Mouse (Mus musculus) limb, embryonic 14.5 days (tissue): ENCODE measurements around the gene Cpeb3. TPM values are rescaled to one million over a fixed set of nuclear protein-coding genes. Genes with fewer than 3 reads are reported as not detected.

Source experiments
- ATAC-seq: fragments of 200-750 bp; cut with Nextera tagmentation; 2 replicates; pipeline ENCODE4 v1.8.0; 2017; ENCODE audit warnings: low read depth, moderate number of reproducible peaks, moderate TSS enrichment; ENCODE audit not compliant: low FRiP score
- DNase-seq: peaks from one replicate; pipeline ENCODE4 v3.0.0-alpha.2; 2015; ENCODE audit warnings: low spot score
- H3K27ac ChIP-seq: fragments of 300-500 bp; sonication (generic); replicated peaks from 2 replicates; pipeline ENCODE4 v1.5.1; 2014; ENCODE audit warnings: low read depth, mild to moderate bottlenecking, low read length, moderate library complexity, mixed read lengths
- H3K27me3 ChIP-seq: fragments of 300-500 bp; sonication (generic); 2 replicates; pipeline ENCODE4 v1.6.1; 2014; ENCODE audit warnings: low read length, mixed read lengths; ENCODE audit not compliant: control insufficient read depth, insufficient read depth
- H3K36me3 ChIP-seq: fragments of 300-500 bp; sonication (generic); 2 replicates; pipeline ENCODE4 v1.6.1; 2014; ENCODE audit warnings: mild to moderate bottlenecking, low read length, moderate library complexity, mixed read lengths; ENCODE audit not compliant: control insufficient read depth, insufficient read depth
- H3K4me1 ChIP-seq: fragments of 300-500 bp; sonication (generic); 2 replicates; pipeline ENCODE4 v1.6.1; 2014; ENCODE audit warnings: antibody characterized with exemption, low read length, mixed read lengths; ENCODE audit not compliant: control insufficient read depth, insufficient read depth
- H3K4me2 ChIP-seq: fragments of 300-500 bp; sonication (generic); replicated peaks from 2 replicates; pipeline ENCODE4 v1.6.1; 2014; ENCODE audit warnings: low read depth, mild to moderate bottlenecking, low read length, moderate library complexity; ENCODE audit not compliant: severe bottlenecking
- H3K4me3 ChIP-seq: fragments of 300-500 bp; sonication (generic); replicated peaks from 2 replicates; pipeline ENCODE4 v1.5.1; 2014; ENCODE audit warnings: low read length
- H3K9ac ChIP-seq: fragments of 300-500 bp; sonication (generic); 2 replicates; pipeline ENCODE4 v1.6.1; 2014; ENCODE audit warnings: mild to moderate bottlenecking, low read depth, low read length, moderate library complexity; ENCODE audit not compliant: severe bottlenecking
- H3K9me3 ChIP-seq: fragments of 300-500 bp; sonication (generic); 2 replicates; pipeline ENCODE4 v1.6.1; 2016; ENCODE audit warnings: low read length; ENCODE audit not compliant: control insufficient read depth
- POLR2A ChIP-seq: fragments of 200-500 bp; IDR thresholded peaks from 2 replicates; pipeline ENCODE4 v1.8.0; 2012; ENCODE audit warnings: inconsistent platforms, mild to moderate bottlenecking, moderate library complexity, borderline replicate concordance; ENCODE audit not compliant: insufficient read depth, insufficient read length; ENCODE audit errors: extremely low read depth
- WGBS: fragments of 180-500 bp; shearing (Covaris S2); extraction: QIAGEN DNeasy Blood & Tissue Kit; methylation state at CpG from one replicate; pipeline ENCODE4 v1.1.7; 2014; 5-methylcytosine and 5-hydroxymethylcytosine counted together
- polyA plus RNA-seq, 2 experiments: library from polyadenylated mRNA; depleted of rRNA in 1 of 2; stranded (reverse) in 1 of 2; unstranded in 1 of 2; fragments of >200 nt; fragmentation: Nextera tagmentation in 1 of 2; extraction: Ambion mirVana in 1 of 2; gene quantifications; 2 replicates each; pipeline versions ENCODE4 v1.2.1 to v1.2.3; 2012 to 2014

The Cpeb3 gene
- polyA plus RNA-seq (2012; rRNA removed): 1.4 and 2.2 TPM in 2 replicates
- 1.4 and 1.6 TPM in 2 replicates for polyA plus RNA-seq (2014; fragmentation: Nextera tagmentation; extraction: Ambion mirVana)

- under 1% methylated on average over 15 of the region's 15 CpGs for WGBS
Observed at GRCm38 (mm10) chr19:37208176-37208755, at the start of gene Cpeb3. Gene Cpeb3 (minus strand): TSS chr19:37208601.

GRCm38 (mm10) chr19:37255321-37255720 is 46.9 kb upstream of the Cpeb3 start:
- H3K9me3 ChIP-seq: no peaks in the 10 kb centered on the region
- no peak for ATAC-seq

More at GRCm38 (mm10) chr19:37208176-37208755, at the start of gene Cpeb3:
- no peak for ATAC-seq
- Histone ChIP-seq H3K27me3 (no peaks in the 10 kb centered on the region), H3K4me1 (peaks cover 13% of the 10 kb centered on the region), H3K9ac (peak within 1 kb of the TSS; percentile 99), H3K4me3 (peak within 1 kb of the TSS; percentile 98), H3K9me3 (no peaks in the 10 kb centered on the region), H3K27ac (peak within 1 kb of the TSS; percentile 92), H3K4me2 (peak within 1 kb of the TSS; percentile 76), H3K36me3 (peaks cover 28% of the 10 kb centered on the region)
- no peak for TF ChIP-seq POLR2A
- DNase-seq: peak; percentile 56

GRCm38 (mm10) chr19:37252104-37252503 is 43.7 kb upstream of the Cpeb3 start:
- no peaks in the 10 kb centered on the region for H3K27me3 ChIP-seq
- no peak overlapping the region for H3K4me3 ChIP-seq
- ATAC-seq (no peak), DNase-seq (no peak)
- no peaks in the 10 kb centered on the region for H3K4me1 ChIP-seq
- no peaks in the 10 kb centered on the region for H3K36me3 ChIP-seq
- H3K9ac ChIP-seq: no peak overlapping the region
- no peak overlapping the region for H3K27ac ChIP-seq
- no peaks in the 10 kb centered on the region for H3K9me3 ChIP-seq
- H3K4me2 ChIP-seq: no peak overlapping the region
- TF ChIP-seq POLR2A: no peak
- WGBS: 65% methylated on average over 6 of the region's 6 CpGs

More at GRCm38 (mm10) chr19:37255321-37255720, 46.9 kb upstream of the Cpeb3 start:
- DNase-seq: no peak
- WGBS: 92% methylated on average over 9 of the region's 9 CpGs
- no peak for TF ChIP-seq POLR2A
- H3K4me1 ChIP-seq: no peaks in the 10 kb centered on the region
- no peaks in the 10 kb centered on the region for H3K36me3 ChIP-seq
- no peak overlapping the region for H3K27ac ChIP-seq
- H3K9ac ChIP-seq: no peak overlapping the region
- H3K27me3 ChIP-seq: no peaks in the 10 kb centered on the region
- H3K4me3 ChIP-seq: no peak overlapping the region
- no peak overlapping the region for H3K4me2 ChIP-seq

- no peaks in the 10 kb centered on the region for H3K27me3 ChIP-seq
- H3K27ac ChIP-seq: no peak overlapping the region
- WGBS: 77% methylated on average over 3 of the region's 3 CpGs
Observed at GRCm38 (mm10) chr19:37248199-37248598, 39.8 kb upstream of the Cpeb3 start.

GRCm38 (mm10) chr19:37246859-37247258 is 38.5 kb upstream of the Cpeb3 start:
- H3K9me3 ChIP-seq: no peaks in the 10 kb centered on the region
- DNase-seq (no peak), ATAC-seq (no peak)
- H3K9ac ChIP-seq: no peak overlapping the region
- no peak for TF ChIP-seq POLR2A
- no peaks in the 10 kb centered on the region for H3K4me1 ChIP-seq
- WGBS: 41% methylated on average over 3 of the region's 3 CpGs
- no peak overlapping the region for H3K4me3 ChIP-seq
- no peaks in the 10 kb centered on the region for H3K27me3 ChIP-seq
- no peaks in the 10 kb centered on the region for H3K36me3 ChIP-seq
- H3K4me2 ChIP-seq: no peak overlapping the region
- no peak overlapping the region for H3K27ac ChIP-seq

More at GRCm38 (mm10) chr19:37248199-37248598, 39.8 kb upstream of the Cpeb3 start:
- Histone ChIP-seq H3K4me1 (no peaks in the 10 kb centered on the region), H3K4me2 (no peak overlapping the region), H3K4me3 (no peak overlapping the region), H3K9ac (no peak overlapping the region), H3K36me3 (no peaks in the 10 kb centered on the region), H3K9me3 (no peaks in the 10 kb centered on the region)
- TF ChIP-seq POLR2A: no peak
- ATAC-seq (no peak), DNase-seq (no peak)
